Mouse (Mus musculus) myocyte (in vitro differentiated cells): Measurements from ENCODE around the gene Sh3pxd2b. TPM values are rescaled to one million over a fixed set of nuclear protein-coding genes. Genes with fewer than 3 reads are reported as not detected.

Experiments used
- H3K27me3 ChIP-seq: one replicate; pipeline ENCODE4 v1.6.1; 2011; ENCODE audit not compliant: control insufficient read depth, insufficient read depth, insufficient read length
- H3K36me3 ChIP-seq: one replicate; pipeline ENCODE4 v1.6.1; 2011; ENCODE audit not compliant: control insufficient read depth, insufficient read depth
- H3K4me2 ChIP-seq: one replicate; pipeline ENCODE4 v1.6.1; 2011; ENCODE audit warnings: low read depth, control low read depth
- H3K4me3 ChIP-seq: one replicate; pipeline ENCODE4 v1.5.1; 2011; ENCODE audit warnings: mild to moderate bottlenecking, control low read depth, moderate library complexity
- H3K79me2 ChIP-seq: one replicate; pipeline ENCODE4 v1.6.1; 2011; ENCODE audit not compliant: control insufficient read depth, insufficient read depth
- H3ac ChIP-seq: one replicate; pipeline ENCODE4 v1.6.1; 2011; ENCODE audit not compliant: control insufficient read depth, insufficient read length
- CEBPB ChIP-seq: IDR thresholded peaks from 2 replicates; pipeline ENCODE4 v1.6.1; 2011; ENCODE audit warnings: mild to moderate bottlenecking, moderate library complexity; ENCODE audit not compliant: poor library complexity, insufficient read depth, severe bottlenecking
- E2F4 ChIP-seq: IDR thresholded peaks from one replicate; pipeline ENCODE4 v1.6.1; 2011; ENCODE audit warnings: mild to moderate bottlenecking, control low read depth, moderate library complexity; ENCODE audit not compliant: insufficient read depth
- MAX ChIP-seq: IDR thresholded peaks from one replicate; pipeline ENCODE4 v1.6.1; 2011; ENCODE audit warnings: low read depth, mild to moderate bottlenecking, control low read depth
- MYOD1 ChIP-seq, 3 experiments: IDR thresholded peaks; one replicate each; pipeline ENCODE4 v1.6.1; 2011; ENCODE audit warnings: control low read depth in 2 of 3, low read depth in 2 of 3, mild to moderate bottlenecking in 2 of 3, moderate library complexity in 1 of 3; ENCODE audit not compliant: insufficient read length in 2 of 3, control insufficient read depth in 1 of 3
- MYOG ChIP-seq, 3 experiments: IDR thresholded peaks; one replicate each; pipeline ENCODE4 v1.6.1; 2011; ENCODE audit warnings: control low read depth in 2 of 3, low read depth in 2 of 3, mild to moderate bottlenecking in 2 of 3; ENCODE audit not compliant: insufficient read length in 2 of 3, control insufficient read depth in 1 of 3, insufficient read depth in 1 of 3
- POLR2A ChIP-seq: IDR thresholded peaks from one replicate; pipeline ENCODE4 v1.6.1; 2011; ENCODE audit warnings: low read depth, mild to moderate bottlenecking, control low read depth, moderate library complexity; ENCODE audit not compliant: insufficient read length
- POLR2AphosphoS2 ChIP-seq: IDR thresholded peaks from one replicate; pipeline ENCODE4 v1.6.1; 2011; ENCODE audit warnings: low read depth, control low read depth; ENCODE audit not compliant: insufficient read length
- REST ChIP-seq: IDR thresholded peaks from one replicate; pipeline ENCODE4 v1.6.1; 2011; ENCODE audit warnings: mild to moderate bottlenecking, control low read depth, moderate library complexity; ENCODE audit not compliant: insufficient read depth, insufficient read length
- SRF ChIP-seq: IDR thresholded peaks from one replicate; pipeline ENCODE4 v1.6.1; 2011; ENCODE audit warnings: low read depth; ENCODE audit not compliant: control insufficient read depth, insufficient read length
- TCF12 ChIP-seq: IDR thresholded peaks from one replicate; pipeline ENCODE4 v1.6.1; 2011; ENCODE audit warnings: mild to moderate bottlenecking, control low read depth; ENCODE audit not compliant: poor library complexity, insufficient read depth, severe bottlenecking
- TCF3 ChIP-seq: IDR thresholded peaks from one replicate; pipeline ENCODE4 v1.6.1; 2011; ENCODE audit warnings: low read depth, control low read depth; ENCODE audit not compliant: insufficient read length
- USF1 ChIP-seq: IDR thresholded peaks from one replicate; pipeline ENCODE4 v1.6.1; 2011; ENCODE audit warnings: low read depth, mild to moderate bottlenecking, control low read depth, moderate library complexity
- polyA plus RNA-seq: library from polyadenylated mRNA; unstranded; fragments of >200 nt; fragmentation: generic; extraction: Trizol; gene quantifications from one replicate; pipeline ENCODE4 v1.2.1, GENCODE M21; 2012; ENCODE audit warnings: missing spikeins

Gene Sh3pxd2b
- polyA plus RNA-seq, 1 experiment, result 22.3 TPM

GRCm38 (mm10) chr11:32331861-32332260, 15.8 kb upstream of the Sh3pxd2b start:
- Histone ChIP-seq H3K27me3 (no peaks in the 10 kb centered on the region), H3K4me2 (no peak overlapping the region), H3K79me2 (no peaks in the 10 kb centered on the region), H3ac (no peak overlapping the region), H3K4me3 (no peak overlapping the region), H3K36me3 (no peaks in the 10 kb centered on the region)
- TF ChIP-seq MYOG (IDR thresholded peaks at IDR 0.05; ENCODE audit: control insufficient read depth in 1 of 3, insufficient read depth in 1 of 3, insufficient read length in 2 of 3, low read depth in 2 of 3) (peak in 1 of 3 experiments; percentile 4), E2F4 (no peak)

- Histone ChIP-seq H3K36me3 (no peaks in the 10 kb centered on the region), H3K4me2 (no peak overlapping the region), H3K4me3 (no peak overlapping the region), H3K27me3 (no peaks in the 10 kb centered on the region), H3ac (no peak overlapping the region), H3K79me2 (no peaks in the 10 kb centered on the region)
- no peak for TF ChIP-seq MAX
- no peak for TF ChIP-seq E2F4
- no peak for TF ChIP-seq MYOD1 (IDR thresholded peaks at IDR 0.05; ENCODE audit: control insufficient read depth in 1 of 3, insufficient read length in 2 of 3, low read depth in 2 of 3)
- TF ChIP-seq POLR2A, result no peak
- no peak for TF ChIP-seq POLR2AphosphoS2
- no peak for TF ChIP-seq CEBPB
- no peak for TF ChIP-seq SRF
- no peak for TF ChIP-seq TCF3
- TF ChIP-seq REST, result no peak
- no peak for TF ChIP-seq MYOG (IDR thresholded peaks at IDR 0.05; ENCODE audit: control insufficient read depth in 1 of 3, insufficient read depth in 1 of 3, insufficient read length in 2 of 3, low read depth in 2 of 3)
- no peak for TF ChIP-seq TCF12
- TF ChIP-seq USF1, result no peak
Observed at GRCm38 (mm10) chr11:32333235-32333634, 14.4 kb upstream of the Sh3pxd2b start.

- H3K79me2 ChIP-seq, result no peaks in the 10 kb centered on the region
- H3K36me3 ChIP-seq, result no peaks in the 10 kb centered on the region
- H3K27me3 ChIP-seq, result no peaks in the 10 kb centered on the region
- H3K4me3 ChIP-seq, result no peak overlapping the region
- H3ac ChIP-seq, result no peak overlapping the region
- H3K4me2 ChIP-seq, result peak overlapping the region; percentile 12
- TF ChIP-seq E2F4 (no peak), POLR2A (no peak), CEBPB (no peak), POLR2AphosphoS2 (no peak), MYOD1 (IDR thresholded peaks at IDR 0.05; ENCODE audit: control insufficient read depth in 1 of 3, insufficient read length in 2 of 3, low read depth in 2 of 3) (peak in 2 of 3 experiments; percentile 51 to 55), SRF (no peak), USF1 (peak; percentile 72), MAX (no peak), TCF12 (no peak), TCF3 (no peak), REST (no peak), MYOG (IDR thresholded peaks at IDR 0.05; ENCODE audit: control insufficient read depth in 1 of 3, insufficient read depth in 1 of 3, insufficient read length in 2 of 3, low read depth in 2 of 3) (peak in 2 of 3 experiments; percentile 64 to 73)
Observed at GRCm38 (mm10) chr11:32336435-32336907, 11.1 kb upstream of the Sh3pxd2b start.

GRCm38 (mm10) chr11:32339131-32339531, 8.5 kb upstream of the Sh3pxd2b start:
- no peaks in the 10 kb centered on the region for H3K27me3 ChIP-seq
- H3K4me3 ChIP-seq, result no peak overlapping the region

More at GRCm38 (mm10) chr11:32339131-32339531, 8.5 kb upstream of the Sh3pxd2b start:
- H3ac ChIP-seq, result no peak overlapping the region
- no peak for TF ChIP-seq TCF12
- no peak for TF ChIP-seq USF1
- TF ChIP-seq SRF, result no peak
- no peak for TF ChIP-seq E2F4
- no peak for TF ChIP-seq MYOG (IDR thresholded peaks at IDR 0.05; ENCODE audit: control insufficient read depth in 1 of 3, insufficient read depth in 1 of 3, insufficient read length in 2 of 3, low read depth in 2 of 3)
- no peak for TF ChIP-seq TCF3
- TF ChIP-seq CEBPB, result no peak
- no peak for TF ChIP-seq POLR2AphosphoS2
- peak overlapping the region; percentile 19 for H3K4me2 ChIP-seq
- H3K36me3 ChIP-seq, result no peaks in the 10 kb centered on the region
- no peaks in the 10 kb centered on the region for H3K79me2 ChIP-seq
